Comparison of ENCODE assay signal across 8 mouse cellular contexts in genomic region chr4:32656918-32657662, GRCm38 (mm10). TPM values are rescaled to one million over a fixed set of nuclear protein-coding genes. Genes with fewer than 3 reads are reported as not detected.
DNase-seq lines count a peak whose midpoint lies in the region; ATAC-seq and TF ChIP-seq lines count a peak whose summit lies in the region.

Gene Mdn1 (plus strand): TSS chr4:32657119.

- H3K4me2 ChIP-seq in CH12.LX (ENCODE audit: insufficient read depth, low read depth, poor library complexity, severe bottlenecking) = peak within 1 kb of the TSS; percentile 90
- peak within 1 kb of the TSS; percentile 65 for H3K4me2 ChIP-seq in forebrain, embryonic 11.5 days (ENCODE audit: low read depth, low read length, severe bottlenecking)
- peak within 1 kb of the TSS; percentile 87 for H3K4me2 ChIP-seq in heart, embryonic 16.5 days (ENCODE audit: low read depth, low read length)
- H3K4me2 ChIP-seq in liver, embryonic 15.5 days = peak within 1 kb of the TSS; percentile 93
- peak within 1 kb of the TSS; percentile 82 for H3K4me2 ChIP-seq in neural tube, embryonic 12.5 days (replicated peaks)

- H3K9ac ChIP-seq in CH12.LX (ENCODE audit: insufficient read depth, low read depth) = peak within 1 kb of the TSS; percentile 62
- peak within 1 kb of the TSS; percentile 62 for H3K9ac ChIP-seq in forebrain, embryonic 11.5 days (ENCODE audit: low read length)
- H3K9ac ChIP-seq in heart, embryonic 16.5 days (ENCODE audit: low read length) = peak within 1 kb of the TSS; percentile 82
- peak within 1 kb of the TSS; percentile 61 for H3K9ac ChIP-seq in liver, embryonic 15.5 days
- peak within 1 kb of the TSS; percentile 71 for H3K9ac ChIP-seq in neural tube, embryonic 12.5 days

- no peak for TF ChIP-seq EP300 in CH12.LX (IDR thresholded peaks at IDR 0.05; ENCODE audit: low read length)

- H3K36me3 ChIP-seq in CH12.LX (replicated peaks in 1 of 2; ENCODE audit: control insufficient read depth in 1 of 2, insufficient read depth in 1 of 2, low read length in 1 of 2) = peaks cover 2 to 49% of the 10 kb centered on the region in 2 experiments
- H3K36me3 ChIP-seq in forebrain, embryonic 11.5 days (ENCODE audit: control insufficient read depth, insufficient read depth, low read length) = no peaks in the 10 kb centered on the region
- H3K36me3 ChIP-seq in heart, embryonic 16.5 days (ENCODE audit: control insufficient read depth, insufficient read depth) = 0 out of 2 replicates have a peak, but pooled peaks cover 5% of the 10 kb centered on the region
- peaks cover 19% of the 10 kb centered on the region for H3K36me3 ChIP-seq in liver, embryonic 15.5 days (replicated peaks)
- 0 out of 2 replicates have a peak, but pooled peaks cover 4% of the 10 kb centered on the region for H3K36me3 ChIP-seq in neural tube, embryonic 12.5 days

- no peak for TF ChIP-seq CTCF in CH12.LX (conservative IDR thresholded peaks at IDR 0.05 in 1 of 2, IDR thresholded peaks at IDR 0.05 in 1 of 2; ENCODE audit: low read depth in 2 of 2, low read length in 2 of 2)

- peaks cover 0 to 22% of the 10 kb centered on the region in 2 experiments; a peak in 2 of 4 replicates for H3K4me1 ChIP-seq in CH12.LX (ENCODE audit: control insufficient read depth in 1 of 2, insufficient read depth in 2 of 2)
- H3K4me1 ChIP-seq in forebrain, embryonic 11.5 days (replicated peaks; ENCODE audit: control insufficient read depth, insufficient read depth, low read length) = peaks cover 4% of the 10 kb centered on the region
- peaks cover 10% of the 10 kb centered on the region for H3K4me1 ChIP-seq in heart, embryonic 16.5 days (ENCODE audit: control insufficient read depth, insufficient read depth, low read length)
- peaks cover 20% of the 10 kb centered on the region for H3K4me1 ChIP-seq in liver, embryonic 15.5 days (replicated peaks)
- H3K4me1 ChIP-seq in neural tube, embryonic 12.5 days = peaks cover 8% of the 10 kb centered on the region; the same call in 1 of the 2 replicates

- H3K9me3 ChIP-seq in CH12.LX (replicated peaks; ENCODE audit: low read length) = no peaks in the 10 kb centered on the region
- H3K9me3 ChIP-seq in forebrain, embryonic 11.5 days (ENCODE audit: control insufficient read depth, low read length) = no peaks in the 10 kb centered on the region
- H3K9me3 ChIP-seq in heart, embryonic 16.5 days (replicated peaks; ENCODE audit: control insufficient read depth, low read length) = no peaks in the 10 kb centered on the region
- no peaks in the 10 kb centered on the region for H3K9me3 ChIP-seq in liver, embryonic 15.5 days (replicated peaks)
- no peaks in the 10 kb centered on the region for H3K9me3 ChIP-seq in neural tube, embryonic 12.5 days

- no peaks in the 10 kb centered on the region for H3K27me3 ChIP-seq in CH12.LX (replicated peaks)
- no peaks in the 10 kb centered on the region for H3K27me3 ChIP-seq in forebrain, embryonic 11.5 days (ENCODE audit: control insufficient read depth, insufficient read depth, low read length)
- H3K27me3 ChIP-seq in heart, embryonic 16.5 days (ENCODE audit: control insufficient read depth, insufficient read depth, low read length) = no peaks in the 10 kb centered on the region
- H3K27me3 ChIP-seq in liver, embryonic 15.5 days = no peaks in the 10 kb centered on the region
- H3K27me3 ChIP-seq in neural tube, embryonic 12.5 days (replicated peaks) = no peaks in the 10 kb centered on the region

- peak; percentile 88 for TF ChIP-seq POLR2A in CH12.LX (IDR thresholded peaks at IDR 0.05; ENCODE audit: low read depth, low read length)

- TF ChIP-seq RAD21 in CH12.LX (IDR thresholded peaks at IDR 0.05; ENCODE audit: low read depth, low read length) = no peak

- under 1% methylated on average over 68 of the region's 68 CpGs for WGBS in forebrain, embryonic 11.5 days
- under 1% methylated on average over 68 of the region's 68 CpGs for WGBS in heart, embryonic 16.5 days
- WGBS in liver, embryonic 15.5 days (ENCODE audit: insufficient replicate concordance) = under 1% methylated on average over 68 of the region's 68 CpGs
- under 1% methylated on average over 68 of the region's 68 CpGs for WGBS in neural tube, embryonic 12.5 days

- dilution Hi-C loops in CH12.LX (cut with MboI; ENCODE audit: extremely low pct_ligation_motif_present, extremely low pct_unique_long_range_greater_than_20kb, low sequenced_read_pairs) = no loop called here

- H3K79me2 ChIP-seq in CH12.LX (replicated peaks; ENCODE audit: control insufficient read depth, extremely low read depth, insufficient read depth, poor library complexity, severe bottlenecking) = peaks cover 50% of the 10 kb centered on the region

- H3K4me3 ChIP-seq in CH12.LX (replicated peaks in 1 of 3; ENCODE audit: low read depth in 2 of 3, low read length in 2 of 3, poor library complexity in 1 of 3) = peak within 1 kb of the TSS; percentile 67 to 85 (median 74)
- peak within 1 kb of the TSS; percentile 94 for H3K4me3 ChIP-seq in forebrain, embryonic 11.5 days (ENCODE audit: low read depth, low read length)
- peak within 1 kb of the TSS; percentile 99 for H3K4me3 ChIP-seq in heart, embryonic 16.5 days (ENCODE audit: low read length)
- peak within 1 kb of the TSS; percentile 93 for H3K4me3 ChIP-seq in liver, embryonic 15.5 days (replicated peaks)
- H3K4me3 ChIP-seq in neural tube, embryonic 12.5 days = peak within 1 kb of the TSS; percentile 94

- DNase-seq in CH12.LX (ENCODE audit: extremely low read depth) = peak; percentile 95
- peak; percentile 83 for DNase-seq in c-Kit-positive CD71-positive TER-119-negative erythroid progenitor cells, embryonic 14.5 days (ENCODE audit: low read depth)
- peak; percentile 97 for DNase-seq in forebrain, embryonic 11.5 days (ENCODE audit: low spot score)
- peak; percentile 96 to 98 for DNase-seq in kidney, postnatal 36 days
- peak; percentile 89 for DNase-seq in telencephalon, adult 2 months (ENCODE audit: low read depth, low spot score)

- peak within 1 kb of the TSS; percentile 57; the same call in 1 of the 2 replicates for H3K27ac ChIP-seq in CH12.LX (ENCODE audit: insufficient read depth, low read depth)
- peak within 1 kb of the TSS; percentile 6; the same call in 1 of the 2 replicates for H3K27ac ChIP-seq in forebrain, embryonic 11.5 days (ENCODE audit: low read depth, low read length)
- H3K27ac ChIP-seq in heart, embryonic 16.5 days (ENCODE audit: low read length) = peak within 1 kb of the TSS; percentile 82
- peak within 1 kb of the TSS; percentile 72 for H3K27ac ChIP-seq in liver, embryonic 15.5 days (replicated peaks)
- H3K27ac ChIP-seq in neural tube, embryonic 12.5 days = no peak within 1 kb of the TSS

- in situ Hi-C loops in CH12.LX (cut with MboI; ENCODE audit: low pct_ligation_motif_present, low pct_unique_long_range_greater_than_20kb, low sequenced_read_pairs) = no loop called here

- ATAC-seq in forebrain, embryonic 11.5 days (replicated peaks; ENCODE audit: low FRiP score) = peak; percentile 94
- peak; percentile 86 for ATAC-seq in heart, embryonic 16.5 days (replicated peaks; ENCODE audit: extremely low read depth, insufficient read depth, low FRiP score)
- peak; percentile 78 for ATAC-seq in liver, embryonic 15.5 days (ENCODE audit: insufficient read depth)
- ATAC-seq in neural tube, embryonic 12.5 days (ENCODE audit: low FRiP score, low read depth) = peak; percentile 94

TF ChIP-seq in CH12.LX, 34 proteins besides CTCF, POLR2A, EP300 and RAD21 (continues in another document):
- TF ChIP-seq POLR2AphosphoS2 (IDR thresholded peaks at IDR 0.05; ENCODE audit: low read depth, low read length) (0 out of 2 replicates have a peak, but pooled peaks have one; percentile 41), ZKSCAN1 (IDR thresholded peaks at IDR 0.05; ENCODE audit: borderline replicate concordance, low read depth, low read length) (no peak), MAX (IDR thresholded peaks at IDR 0.05; ENCODE audit: low read length) (peak; percentile 96), SIN3A (IDR thresholded peaks at IDR 0.05; ENCODE audit: low read length) (peak; percentile 98), MAZ (IDR thresholded peaks at IDR 0.05; ENCODE audit: low read depth, low read length) (no peak), USF1 (IDR thresholded peaks at IDR 0.05; ENCODE audit: low read depth, low read length) (peak; percentile 49), TBP (conservative IDR thresholded peaks at IDR 0.05; ENCODE audit: low read depth, low read length) (peak; percentile 87), MYC (IDR thresholded peaks at IDR 0.05; ENCODE audit: low read depth, low read length) (peak; percentile 95), USF2 (conservative IDR thresholded peaks at IDR 0.05; ENCODE audit: low read depth, low read length) (no peak), MEF2A (IDR thresholded peaks at IDR 0.05; ENCODE audit: borderline replicate concordance, low read depth, low read length) (peak; percentile 47; the same call in 1 of the 2 replicates), PAX5 (IDR thresholded peaks at IDR 0.05; ENCODE audit: low read length) (no peak), TCF12 (IDR thresholded peaks at IDR 0.05; ENCODE audit: low read depth, low read length) (peak; percentile 84), JUN (IDR thresholded peaks at IDR 0.05; ENCODE audit: insufficient read depth, low read depth, low read length) (no peak), KAT2A (IDR thresholded peaks at IDR 0.05; ENCODE audit: insufficient replicate concordance, low read length) (peak; percentile 84; the same call in 1 of the 2 replicates), NELFE (IDR thresholded peaks at IDR 0.05; ENCODE audit: low read depth, low read length) (peak; percentile 87), HCFC1 (IDR thresholded peaks at IDR 0.05; ENCODE audit: low read depth, low read length) (peak; percentile 92), UBTF (IDR thresholded peaks at IDR 0.05; ENCODE audit: low read depth, low read length) (no peak), MXI1 (IDR thresholded peaks at IDR 0.05; ENCODE audit: low read depth, low read length) (peak; percentile 100), GABPA (IDR thresholded peaks at IDR 0.05; ENCODE audit: insufficient replicate concordance, low read depth, low read length) (peak; percentile 49; the same call in 1 of the 2 replicates), BHLHE40 (IDR thresholded peaks at IDR 0.05; ENCODE audit: low read depth, low read length) (peak; percentile 58), ETS1 (conservative IDR thresholded peaks at IDR 0.05; ENCODE audit: low read depth, low read length) (no peak; the same call in 1 of the 2 replicates), IRF4 (IDR thresholded peaks at IDR 0.05; ENCODE audit: low read depth, low read length) (peak; percentile 56)

RNA-seq across cellular contexts. Expression of gene Mdn1, which starts in this region (rescaled TPM):
- total RNA-seq in CH12.LX (2012; rRNA removed) (53.5 and 69.4 TPM in 2 replicates), CH12.LX (2014; rRNA removed) (26.0 and 31.1 TPM in 2 replicates)
- polyA plus RNA-seq in CH12.LX (2012; ENCODE audit: insufficient read length, low read depth) = 76.7 and 89.5 TPM in 2 replicates
- polyA plus RNA-seq in forebrain, embryonic 11.5 days (2014; fragmentation: Nextera tagmentation; extraction: Ambion mirVana) = 22.9 and 30.8 TPM in 2 replicates
- 7.6 and 8.3 TPM in 2 replicates for polyA plus RNA-seq in heart, embryonic 16.5 days (2015; fragmentation: Nextera tagmentation; extraction: Ambion mirVana)
- 3.9 TPM in 2 replicates for polyA plus RNA-seq in liver, embryonic 15.5 days (2015; fragmentation: Nextera tagmentation; extraction: Ambion mirVana)
- polyA plus RNA-seq in neural tube, embryonic 12.5 days (2016; fragmentation: Nextera tagmentation; extraction: Ambion mirVana) = 15.1 and 15.6 TPM in 2 replicates
